11 mouse cellular contexts compared by ENCODE assay signal in the genomic region with DNA sequence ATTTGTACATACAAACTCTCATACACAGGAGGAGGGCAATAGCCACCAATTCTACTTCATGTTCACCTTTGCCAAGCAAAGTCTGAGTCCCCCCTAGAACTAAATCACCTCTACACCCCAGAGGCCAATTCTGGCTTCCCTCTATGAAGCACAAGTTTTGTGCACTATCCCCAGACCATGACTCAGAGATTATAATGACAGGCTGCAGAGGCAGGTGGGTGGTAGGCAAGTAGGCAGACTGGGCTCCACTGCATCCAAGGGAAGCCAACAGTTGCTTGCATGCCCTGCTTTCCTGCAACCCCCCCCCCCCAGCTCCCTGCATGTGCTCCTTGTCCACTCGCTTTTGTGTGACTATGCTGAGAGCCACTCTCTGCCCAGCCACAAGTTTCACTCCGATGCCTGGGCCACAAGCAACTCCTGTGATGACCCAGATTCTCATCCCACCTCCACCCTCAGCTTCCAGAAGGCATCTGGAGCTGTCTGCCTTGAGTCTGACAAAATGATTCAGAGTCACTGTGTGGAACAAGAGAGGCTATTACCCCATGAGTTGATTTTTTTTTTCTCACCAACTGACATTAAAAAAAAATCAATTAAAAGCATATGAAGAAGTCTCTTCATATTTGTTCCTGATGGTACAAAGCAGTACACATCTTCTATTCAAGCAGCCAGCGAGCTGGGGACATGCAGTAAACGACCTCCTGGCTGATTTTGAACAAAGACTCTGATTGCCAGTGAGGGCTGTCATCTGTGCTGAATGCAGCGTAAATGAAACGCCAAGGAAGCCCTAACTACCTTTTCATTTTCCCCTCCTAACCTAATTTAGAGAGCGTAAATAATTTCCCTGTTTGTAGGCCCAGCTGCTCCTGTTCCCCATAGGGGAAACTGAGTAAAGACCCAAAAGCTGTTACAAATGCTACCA.
A peak's percentile ranks its signal among the peaks of the same experiment; 100 is the strongest.
DNase-seq lines count a peak whose midpoint lies in the region; ATAC-seq and TF ChIP-seq lines count a peak whose summit lies in the region.
"Had no signal": no experiment of that assay in that cellular context is flagged by ENCODE, and none has a peak within 500 bp of the region (broad histone marks: within the 10 kb centered on the region; RNA-seq: fewer than 3 reads in every experiment).

No protein-coding gene starts in this region.

- peaks cover 15% of the 10 kb centered on the region for H3K4me1 ChIP-seq in hindbrain, embryonic 14.5 days (replicated peaks; ENCODE audit: control insufficient read depth, insufficient read depth, low read length)

- 21% methylated on average over 7 of the region's 7 CpGs for whole genome bisulfite sequencing in hindbrain, embryonic 14.5 days

- no peak overlapping the region for H3K9ac ChIP-seq in hindbrain, embryonic 14.5 days
- H3K9ac ChIP-seq: liver, embryonic 14.5 days had no signal

- no peak for TF ChIP-seq CTCF in brain, embryonic 14.5 days (IDR thresholded peaks at IDR 0.05; ENCODE audit: borderline replicate concordance, extremely low read depth, insufficient read depth, insufficient read length)

- no peak for ATAC-seq in hindbrain, embryonic 14.5 days (ENCODE audit: low FRiP score)

- DNase-seq in left cerebral cortex, adult 18-20 months (ENCODE audit: low spot score in 2 of 2), result peak; percentile 22 to 55
- no peak for DNase-seq in left cerebral cortex, postnatal 4 days
- DNase-seq in Muller cell, postnatal 12 days (ENCODE audit: inconsistent ontology term), result peak; percentile 38
- DNase-seq in brain, embryonic 14.5 days (ENCODE audit: low read depth), result peak; percentile 81
- DNase-seq in hindbrain, embryonic 14.5 days (ENCODE audit: low spot score), result no peak
- DNase-seq in cerebellum, postnatal 10 days, result no peak
- no peak for DNase-seq in thymus, postnatal 0 days (ENCODE audit: low spot score)
- no peak for DNase-seq in ovary, postnatal 10 days (ENCODE audit: low spot score)
- DNase-seq: kidney, postnatal 10 days; lung, postnatal 14 days had no signal

- no peaks in the 10 kb centered on the region for H3K9me3 ChIP-seq in hindbrain, embryonic 14.5 days (ENCODE audit: control insufficient read depth, low read length)

- H3K36me3 ChIP-seq in hindbrain, embryonic 14.5 days (replicated peaks; ENCODE audit: control insufficient read depth, insufficient read depth), result no peaks in the 10 kb centered on the region

- no peak for TF ChIP-seq POLR2A in brain, embryonic 14.5 days (IDR thresholded peaks at IDR 0.05; ENCODE audit: borderline replicate concordance, extremely low read depth, insufficient read depth, insufficient read length, poor library complexity, severe bottlenecking)

- intact Hi-C loops in left cerebral cortex, postnatal 4 days (cut with DNase I), result no loop called here

- no peak overlapping the region for H3K4me3 ChIP-seq in hindbrain, embryonic 14.5 days (replicated peaks; ENCODE audit: low read length)

- no peak overlapping the region for H3K4me2 ChIP-seq in hindbrain, embryonic 14.5 days (replicated peaks)

- H3K27me3 ChIP-seq in hindbrain, embryonic 14.5 days (ENCODE audit: control insufficient read depth, insufficient read depth, low read length), result no peaks in the 10 kb centered on the region

- H3K27ac ChIP-seq in hindbrain, embryonic 14.5 days, result peak overlapping the region; percentile 72
- H3K27ac ChIP-seq: liver, embryonic 14.5 days had no signal

Comparison
In these comparisons a context has a peak if more than half of its experiments do, and no peak if none do; other contexts are left out.
1. DNase-seq: peak in left cerebral cortex, adult 18-20 months (2 of 2), Muller cell, postnatal 12 days (single experiment) and brain, embryonic 14.5 days (single experiment); none in left cerebral cortex, postnatal 4 days (single experiment), hindbrain, embryonic 14.5 days (single experiment), cerebellum, postnatal 10 days (0 of 2), thymus, postnatal 0 days (single experiment) and ovary, postnatal 10 days (single experiment).